ENCODE assay signal across 27 mouse cellular contexts in the genomic region with DNA sequence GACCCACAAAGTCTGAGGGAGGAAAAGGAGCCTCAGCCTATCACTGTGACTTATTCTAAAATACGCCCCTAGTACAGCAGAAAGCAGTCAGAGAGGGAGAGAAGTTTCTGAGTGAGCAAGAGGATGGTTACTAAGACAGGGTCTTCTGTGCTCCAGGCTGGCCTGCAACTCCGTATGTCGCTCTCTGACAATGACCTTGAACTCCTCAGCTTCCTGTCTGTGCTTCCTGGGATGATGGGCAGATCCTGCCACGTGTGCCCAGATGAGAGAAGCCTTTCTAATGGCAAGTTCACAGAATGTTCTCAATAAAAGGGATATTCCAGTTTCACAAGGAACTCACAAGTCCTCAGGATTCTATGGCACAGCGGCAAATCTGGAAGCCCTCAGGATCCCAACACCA. TPM values are rescaled to one million over a fixed set of nuclear protein-coding genes. Genes with fewer than 3 reads are reported as not detected.
A peak's percentile ranks its signal among the peaks of the same experiment; 100 is the strongest.
DNase-seq lines count a peak whose midpoint lies in the region; ATAC-seq and TF ChIP-seq lines count a peak whose summit lies in the region.
"Had no signal": no experiment of that assay in that cellular context is flagged by ENCODE, and none has a peak within 500 bp of the region (broad histone marks: within the 10 kb centered on the region; RNA-seq: fewer than 3 reads in every experiment).

No protein-coding gene starts in this region.

- no peak for DNase-seq in heart, adult 9 months (ENCODE audit: low spot score in 2 of 2)
- no peak for DNase-seq in kidney, postnatal 25 days
- no peak for DNase-seq in testis, postnatal 14 days (ENCODE audit: low spot score)
- no peak for DNase-seq in midbrain, postnatal 0 days (ENCODE audit: low spot score)
- DNase-seq: B cell, adult 2 months; cerebellum, adult 11-12 months; cerebellum, postnatal 14 days; forebrain, postnatal 0 days; gastrocnemius, postnatal 36 days; kidney, adult 18-20 months; kidney, postnatal 14 days; layer of hippocampus, postnatal 36 days; lung, embryonic 14.5 days; midbrain, embryonic 14.5 days; retina, postnatal 1 day; right cerebral cortex, postnatal 25 days; spleen, adult 18-20 months had no signal

- H3K79me2 ChIP-seq in myocyte (ENCODE audit: control insufficient read depth, insufficient read depth) = peaks cover 80% of the 10 kb centered on the region

- no peak for TF ChIP-seq POLR2A in testis, adult 2 months (IDR thresholded peaks at IDR 0.05; ENCODE audit: control insufficient read depth, low read depth, low read length)
- TF ChIP-seq POLR2A in myocyte (IDR thresholded peaks at IDR 0.05; ENCODE audit: insufficient read length, low read depth) = no peak

- no peak overlapping the region for H3K4me2 ChIP-seq in heart, embryonic 11.5 days
- no peak overlapping the region for H3K4me2 ChIP-seq in kidney, embryonic 16.5 days (replicated peaks; ENCODE audit: low read depth, low read length)
- peak overlapping the region; percentile 50 for H3K4me2 ChIP-seq in myocyte (ENCODE audit: low read depth)
- no peak overlapping the region for H3K4me2 ChIP-seq in midbrain, postnatal 0 days (ENCODE audit: low read depth, low read length, poor library complexity, severe bottlenecking)
- H3K4me2 ChIP-seq: embryonic facial prominence, embryonic 12.5 days; lung, embryonic 14.5 days; neural tube, embryonic 13.5 days had no signal

- peaks cover 48% of the 10 kb centered on the region for H3K4me1 ChIP-seq in heart, embryonic 11.5 days (ENCODE audit: control insufficient read depth, insufficient read depth, low read length)
- peaks cover 27% of the 10 kb centered on the region for H3K4me1 ChIP-seq in kidney, embryonic 16.5 days (ENCODE audit: insufficient read depth, low read length)
- H3K4me1 ChIP-seq in testis, adult 2 months (ENCODE audit: control insufficient read depth, insufficient read depth, low read length) = peaks cover 17% of the 10 kb centered on the region
- H3K4me1 ChIP-seq in midbrain, postnatal 0 days (ENCODE audit: insufficient read depth, low read length) = no peaks in the 10 kb centered on the region

- TF ChIP-seq CTCF in testis, adult 2 months (IDR thresholded peaks at IDR 0.05; ENCODE audit: control insufficient read depth, insufficient read depth, insufficient replicate concordance, low read depth, low read length) = no peak
- no peak for TF ChIP-seq CTCF in midbrain, postnatal 0 days (IDR thresholded peaks at IDR 0.05)

- no peak for ATAC-seq in heart, embryonic 11.5 days (replicated peaks; ENCODE audit: insufficient number of reproducible peaks, low FRiP score, low TSS enrichment)
- no peak for ATAC-seq in kidney, embryonic 16.5 days (ENCODE audit: low FRiP score, low TSS enrichment)
- no peak for ATAC-seq in midbrain, postnatal 0 days (ENCODE audit: low FRiP score)
- ATAC-seq: forebrain, postnatal 0 days; hindbrain, postnatal 0 days had no signal

- H3K9ac ChIP-seq in heart, embryonic 11.5 days (ENCODE audit: low read depth, low read length) = no peak overlapping the region
- H3K9ac ChIP-seq in kidney, embryonic 16.5 days (replicated peaks; ENCODE audit: low read length) = 0 out of 2 replicates have a peak overlapping the region, but pooled peaks have one; percentile 13
- no peak overlapping the region for H3K9ac ChIP-seq in midbrain, postnatal 0 days (replicated peaks; ENCODE audit: low read length, poor library complexity, severe bottlenecking)
- H3K9ac ChIP-seq: embryonic facial prominence, embryonic 12.5 days; forebrain, postnatal 0 days; liver, embryonic 14.5 days; lung, embryonic 14.5 days; neural tube, embryonic 13.5 days had no signal

- H3K27ac ChIP-seq in heart, embryonic 11.5 days (ENCODE audit: low read depth, low read length) = 0 out of 2 replicates have a peak overlapping the region, but pooled peaks have one; percentile 95
- peak overlapping the region; percentile 20; the same call in 1 of the 2 replicates for H3K27ac ChIP-seq in kidney, embryonic 16.5 days (ENCODE audit: low read length)
- H3K27ac ChIP-seq in testis, adult 2 months (ENCODE audit: control insufficient read depth, insufficient read depth, low read depth, low read length) = peak overlapping the region; percentile 45
- H3K27ac ChIP-seq in midbrain, postnatal 0 days (ENCODE audit: low read depth, low read length) = no peak overlapping the region
- H3K27ac ChIP-seq: embryonic facial prominence, embryonic 12.5 days; hindbrain, postnatal 0 days; liver, embryonic 14.5 days; neural tube, embryonic 13.5 days had no signal

- 0 out of 2 replicates have a peak, but pooled peaks cover 2% of the 10 kb centered on the region for H3K36me3 ChIP-seq in heart, embryonic 11.5 days (ENCODE audit: control insufficient read depth, insufficient read depth, low read length)
- H3K36me3 ChIP-seq in kidney, embryonic 16.5 days (ENCODE audit: insufficient read depth, low read length) = peaks cover 19% of the 10 kb centered on the region; the same call in 1 of the 2 replicates
- no peaks in the 10 kb centered on the region; the same call in 1 of the 2 replicates for H3K36me3 ChIP-seq in testis, adult 2 months (ENCODE audit: control insufficient read depth, insufficient read depth, low read length)
- H3K36me3 ChIP-seq in myocyte (ENCODE audit: control insufficient read depth, insufficient read depth) = no peaks in the 10 kb centered on the region
- no peaks in the 10 kb centered on the region for H3K36me3 ChIP-seq in midbrain, postnatal 0 days (ENCODE audit: insufficient read depth, low read length)

- 71% methylated on average over 5 of the region's 5 CpGs for WGBS in heart, embryonic 11.5 days (ENCODE audit: insufficient replicate concordance)
- 74% methylated on average over 5 of the region's 5 CpGs for WGBS in kidney, embryonic 16.5 days
- WGBS in midbrain, postnatal 0 days = 90% methylated on average over 5 of the region's 5 CpGs

- H3K4me3 ChIP-seq in heart, embryonic 11.5 days (ENCODE audit: low read depth, low read length) = no peak overlapping the region
- no peak overlapping the region for H3K4me3 ChIP-seq in kidney, embryonic 16.5 days (ENCODE audit: low read length)
- H3K4me3 ChIP-seq in testis, adult 2 months (ENCODE audit: control insufficient read depth, low read depth, low read length) = peak overlapping the region; percentile 24; the same call in 1 of the 2 replicates
- H3K4me3 ChIP-seq in myocyte = no peak overlapping the region
- no peak overlapping the region for H3K4me3 ChIP-seq in midbrain, postnatal 0 days (ENCODE audit: low read depth, low read length)
- H3K4me3 ChIP-seq: embryonic facial prominence, embryonic 12.5 days; neural tube, embryonic 13.5 days had no signal

- no peaks in the 10 kb centered on the region for H3K27me3 ChIP-seq in heart, embryonic 11.5 days (ENCODE audit: control insufficient read depth, insufficient read depth, low read length)
- no peaks in the 10 kb centered on the region for H3K27me3 ChIP-seq in kidney, embryonic 16.5 days (ENCODE audit: insufficient read depth, low read length)
- no peaks in the 10 kb centered on the region for H3K27me3 ChIP-seq in testis, adult 2 months (ENCODE audit: control insufficient read depth, insufficient read depth, low read length)
- H3K27me3 ChIP-seq in myocyte (ENCODE audit: control insufficient read depth, insufficient read depth, insufficient read length) = no peaks in the 10 kb centered on the region
- H3K27me3 ChIP-seq in midbrain, postnatal 0 days (ENCODE audit: insufficient read depth, low read length) = no peaks in the 10 kb centered on the region
- H3K27me3 ChIP-seq: CH12.LX; embryonic facial prominence, embryonic 12.5 days; neural tube, embryonic 13.5 days had no signal

- no peaks in the 10 kb centered on the region for H3K9me3 ChIP-seq in heart, embryonic 11.5 days (replicated peaks; ENCODE audit: control insufficient read depth, low read length)
- H3K9me3 ChIP-seq in kidney, embryonic 16.5 days (ENCODE audit: low read length) = no peaks in the 10 kb centered on the region
- no peaks in the 10 kb centered on the region for H3K9me3 ChIP-seq in midbrain, postnatal 0 days (ENCODE audit: low read length)
- H3K9me3 ChIP-seq: embryonic facial prominence, embryonic 12.5 days; neural tube, embryonic 13.5 days had no signal

- H3ac ChIP-seq in myocyte (ENCODE audit: control insufficient read depth, insufficient read length) = no peak overlapping the region

TF ChIP-seq in myocyte, 11 proteins besides CTCF, POLR2A, EP300 and RAD21 (continues in another document):
- TF ChIP-seq MYOD1 (IDR thresholded peaks at IDR 0.05; ENCODE audit: control insufficient read depth in 1 of 3, insufficient read length in 2 of 3, low read depth in 2 of 3) (no peak), E2F4 (IDR thresholded peaks at IDR 0.05; ENCODE audit: insufficient read depth) (no peak)

RNA-seq across cellular contexts. Expression of gene Yjefn3, which starts 32.1 kb away (rescaled TPM):
- 5.5 and 7.0 TPM in 2 replicates for polyA plus RNA-seq in heart, embryonic 11.5 days (2014; fragmentation: Nextera tagmentation; extraction: Ambion mirVana)
- 3.1 and 5.0 TPM in 2 replicates for polyA plus RNA-seq in kidney, embryonic 16.5 days (2015; fragmentation: Nextera tagmentation; extraction: Ambion mirVana)
- polyA plus RNA-seq in testis, adult 2 months (2012; rRNA removed) = 0.95 TPM in 2 replicates
- 19.0 TPM for polyA plus RNA-seq in myocyte (2012; fragmentation: generic; extraction: Trizol)
- 7.6 and 8.0 TPM in 2 replicates for total RNA-seq in midbrain, postnatal 0 days (2014; rRNA removed)
- 13.4 and 15.4 TPM in 2 replicates for polyA plus RNA-seq in midbrain, postnatal 0 days (2015; fragmentation: Nextera tagmentation; extraction: Ambion mirVana)
- total RNA-seq: megakaryocyte-erythroid progenitor cell, adult 5-6 weeks had no signal

RNA-seq across cellular contexts. Expression of gene Ndufa13, which starts 32.2 kb away (rescaled TPM):
- 270 and 275 TPM in 2 replicates for polyA plus RNA-seq in heart, embryonic 11.5 days (2014; fragmentation: Nextera tagmentation; extraction: Ambion mirVana)
- polyA plus RNA-seq in kidney, embryonic 16.5 days (2015; fragmentation: Nextera tagmentation; extraction: Ambion mirVana) = 197 and 199 TPM in 2 replicates
- polyA plus RNA-seq in testis, adult 2 months (2012; rRNA removed) = 122 and 131 TPM in 2 replicates
- polyA plus RNA-seq in myocyte (2012; fragmentation: generic; extraction: Trizol) = 277 TPM
- 55.6 and 86.8 TPM in 2 replicates for total RNA-seq in midbrain, postnatal 0 days (2014; rRNA removed)
- 239 and 243 TPM in 2 replicates for polyA plus RNA-seq in midbrain, postnatal 0 days (2015; fragmentation: Nextera tagmentation; extraction: Ambion mirVana)

RNA-seq across cellular contexts. Expression of gene Tssk6, which starts 32.6 kb away (rescaled TPM):
- 1.6 and 1.8 TPM in 2 replicates for polyA plus RNA-seq in heart, embryonic 11.5 days (2014; fragmentation: Nextera tagmentation; extraction: Ambion mirVana)
- 3.8 and 3.9 TPM in 2 replicates for polyA plus RNA-seq in kidney, embryonic 16.5 days (2015; fragmentation: Nextera tagmentation; extraction: Ambion mirVana)
- 844 and 936 TPM in 2 replicates for polyA plus RNA-seq in testis, adult 2 months (2012; rRNA removed)
- 0.92 TPM for polyA plus RNA-seq in myocyte (2012; fragmentation: generic; extraction: Trizol)
- total RNA-seq in midbrain, postnatal 0 days (2014; rRNA removed) = not detected in 2 replicates
- polyA plus RNA-seq in midbrain, postnatal 0 days (2015; fragmentation: Nextera tagmentation; extraction: Ambion mirVana) = 4.4 and 4.6 TPM in 2 replicates
- total RNA-seq: gastrocnemius, postnatal 36 days; megakaryocyte-erythroid progenitor cell, adult 5-6 weeks had no signal

RNA-seq across cellular contexts. Expression of gene Cilp2, which starts 47.1 kb away (rescaled TPM):
- polyA plus RNA-seq in heart, embryonic 11.5 days (2014; fragmentation: Nextera tagmentation; extraction: Ambion mirVana) = 0.21 and 0.49 TPM in 2 replicates
- 0.94 and 0.99 TPM in 2 replicates for polyA plus RNA-seq in kidney, embryonic 16.5 days (2015; fragmentation: Nextera tagmentation; extraction: Ambion mirVana)
- polyA plus RNA-seq in testis, adult 2 months (2012; rRNA removed) = 0.36 and 0.51 TPM in 2 replicates
- polyA plus RNA-seq in myocyte (2012; fragmentation: generic; extraction: Trizol) = 0.20 TPM
- 12.0 and 14.9 TPM in 2 replicates for total RNA-seq in midbrain, postnatal 0 days (2014; rRNA removed)
- polyA plus RNA-seq in midbrain, postnatal 0 days (2015; fragmentation: Nextera tagmentation; extraction: Ambion mirVana) = 7.5 and 8.0 TPM in 2 replicates
- total RNA-seq: megakaryocyte-erythroid progenitor cell, adult 5-6 weeks had no signal

Comparison
In these comparisons a context has a peak if more than half of its experiments do, and no peak if none do; other contexts are left out.
1. RNA of gene Tssk6, which starts 32.6 kb away (polyA plus RNA-seq): 844 to 936 TPM in testis, adult 2 months; 4.4 to 4.6 TPM in midbrain, postnatal 0 days, 3.8 to 3.9 TPM in kidney, embryonic 16.5 days, 1.6 to 1.8 TPM in heart, embryonic 11.5 days and 0.92 TPM in myocyte (single experiment); every median in the first group is over 100 times any median in the second.